Mouse (Mus musculus) megakaryocyte, embryonic 14.5 days (primary cell): ENCODE results near the gene Tmem135.

Experiments used
- FLI1 ChIP-seq: IDR thresholded peaks from 2 replicates; pipeline ENCODE4 v1.6.1; 2012; ENCODE audit warnings: low read length, inconsistent platforms, mixed read lengths
- GATA1 ChIP-seq: IDR thresholded peaks from 3 replicates; pipeline ENCODE4 v1.6.1; 2012; ENCODE audit warnings: mixed read lengths, low read length, inconsistent platforms, borderline replicate concordance

GRCm38 (mm10) chr7:89258832-89259231 is 145.2 kb downstream of the Tmem135 start:
- TF ChIP-seq GATA1 = no peak
- TF ChIP-seq FLI1 = no peak
